Mouse (Mus musculus): Measurements from ENCODE around the gene Cda.

- TF ChIP-seq GATA1 (IDR thresholded peaks at IDR 0.05; ENCODE audit: low read length) (no peak), TAL1 (IDR thresholded peaks at IDR 0.05; ENCODE audit: low read length) (no peak)
Measured at GRCm38 (mm10) chr4:138331647-138332046, 36.1 kb downstream of the Cda start.
